Mouse (Mus musculus) CD4-positive helper T cell, adult 2 months (primary cell): ENCODE measurements around the gene Ecm2.

Source experiments
- DNase-seq: peaks from one replicate; pipeline ENCODE4 v3.0.0-alpha.2; 2012; ENCODE audit warnings: low read depth, missing footprints, low spot score

Gene Ecm2

GRCm38 (mm10) chr13:49507176-49507575, 2.6 kb downstream of the Ecm2 start:
- no peak for DNase-seq

GRCm38 (mm10) chr13:49518761-49519160, 14.2 kb downstream of the Ecm2 start:
- no peak for DNase-seq

GRCm38 (mm10) chr13:49526235-49526634, 21.6 kb downstream of the Ecm2 start:
- DNase-seq: no peak

GRCm38 (mm10) chr13:49530636-49531035, 26.0 kb downstream of the Ecm2 start:
- DNase-seq: no peak

GRCm38 (mm10) chr13:49536946-49537345, 32.3 kb downstream of the Ecm2 start:
- no peak for DNase-seq

GRCm38 (mm10) chr13:49538693-49539092, 34.1 kb downstream of the Ecm2 start:
- DNase-seq: no peak

- no peak for DNase-seq
These were observed 39.7 kb downstream of the Ecm2 start, which contains the start of gene Aspn for GRCm38 (mm10) chr13:49544279-49544678. Aspn (plus strand) TSS chr13:49544443.

- no peak for DNase-seq
These were observed 41.0 kb downstream of the Ecm2 start for GRCm38 (mm10) chr13:49545646-49546045.

- no peak for DNase-seq
These were observed 41.9 kb downstream of the Ecm2 start for GRCm38 (mm10) chr13:49546517-49546916.

GRCm38 (mm10) chr13:49547563-49548150, 43.0 kb downstream of the Ecm2 start:
- no peak for DNase-seq

GRCm38 (mm10) chr13:49549616-49550015, 45.0 kb downstream of the Ecm2 start:
- no peak for DNase-seq

- DNase-seq: no peak
These were observed 49.9 kb downstream of the Ecm2 start for GRCm38 (mm10) chr13:49554519-49554918.

GRCm38 (mm10) chr13:49556203-49556602, 51.6 kb downstream of the Ecm2 start:
- no peak for DNase-seq

GRCm38 (mm10) chr13:49556924-49557323, 52.3 kb downstream of the Ecm2 start:
- DNase-seq: no peak

- DNase-seq: no peak
These were observed 54.6 kb downstream of the Ecm2 start for GRCm38 (mm10) chr13:49559185-49559584.

GRCm38 (mm10) chr13:49560886-49561285, 56.3 kb downstream of the Ecm2 start:
- DNase-seq: no peak

- no peak for DNase-seq
These were observed 59.7 kb downstream of the Ecm2 start for GRCm38 (mm10) chr13:49564347-49564746.

- no peak for DNase-seq
These were observed 65.8 kb downstream of the Ecm2 start for GRCm38 (mm10) chr13:49570371-49570770.

GRCm38 (mm10) chr13:49571418-49571817, 66.8 kb downstream of the Ecm2 start:
- no peak for DNase-seq

GRCm38 (mm10) chr13:49581541-49582530, 77.2 kb downstream of the Ecm2 start, which contains the start of gene Omd:
Omd (plus strand) TSS chr13:49582462.
- DNase-seq: no peak
